Mouse (Mus musculus) frontal cortex, adult 2 months (tissue): ENCODE results near the gene Itga8. TPM values are rescaled to one million over a fixed set of nuclear protein-coding genes. Genes with fewer than 3 reads are reported as not detected.
A peak's percentile ranks its signal among the peaks of the same experiment; 100 is the strongest.

Experiments
- DNase-seq, 2 experiments: peaks; one replicate each; pipeline ENCODE4 v3.0.0; 2022; ENCODE audit warnings: low spot score in 1 of 2; ENCODE audit errors: extremely low spot score in 1 of 2
- polyA plus RNA-seq: library from polyadenylated mRNA; depleted of rRNA; stranded (reverse); fragments of >200 nt; gene quantifications from 2 replicates; pipeline ENCODE4 v1.2.3, GENCODE M21; 2012; rRNA removed

Itga8 gene
- polyA plus RNA-seq, 1 experiment, result 7.5 TPM

DNA sequence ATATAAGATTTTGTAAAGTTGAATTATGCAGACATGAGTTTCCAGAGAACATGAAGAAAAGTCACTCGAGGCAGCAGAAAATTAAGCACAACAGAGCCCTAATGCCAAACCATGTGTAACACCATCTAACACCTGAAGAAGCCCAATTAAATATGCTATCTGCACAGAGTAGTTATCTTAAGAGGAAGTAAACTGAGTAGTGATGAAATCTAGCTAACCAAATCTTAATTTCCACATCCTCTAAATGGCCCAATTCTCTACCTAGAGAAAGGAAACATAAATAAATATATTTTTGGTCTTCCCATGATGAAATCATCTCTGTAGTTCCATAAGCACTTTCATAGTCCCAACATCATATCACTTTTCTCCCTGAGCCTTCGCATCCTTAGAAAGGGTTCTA is 193.4 kb downstream of the Itga8 start:
- no peak for DNase-seq

GRCm38 (mm10) chr2:12107265-12107664 is 194.5 kb downstream of the Itga8 start:
- no peak for DNase-seq

DNA sequence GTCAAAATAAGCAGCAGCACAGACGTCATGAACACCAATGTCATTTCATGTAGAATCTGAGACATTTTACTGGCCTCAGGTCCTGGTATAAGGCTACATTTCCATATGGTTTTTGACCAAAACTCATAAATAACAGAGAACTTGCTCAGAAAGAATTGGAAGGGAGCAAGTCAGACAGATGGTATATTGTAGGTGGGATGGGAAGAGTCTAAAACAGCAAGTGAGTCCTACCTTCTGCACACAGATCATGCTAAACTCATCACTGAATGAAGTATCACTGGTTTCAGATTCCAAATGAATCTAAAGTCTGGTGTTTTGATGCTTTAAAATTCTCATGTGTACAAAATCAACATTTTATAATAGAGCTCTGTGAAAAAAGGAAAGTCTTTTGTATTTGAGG is 198.5 kb downstream of the Itga8 start:
- peak in 1 of 2 experiments; percentile 29 for DNase-seq

DNA sequence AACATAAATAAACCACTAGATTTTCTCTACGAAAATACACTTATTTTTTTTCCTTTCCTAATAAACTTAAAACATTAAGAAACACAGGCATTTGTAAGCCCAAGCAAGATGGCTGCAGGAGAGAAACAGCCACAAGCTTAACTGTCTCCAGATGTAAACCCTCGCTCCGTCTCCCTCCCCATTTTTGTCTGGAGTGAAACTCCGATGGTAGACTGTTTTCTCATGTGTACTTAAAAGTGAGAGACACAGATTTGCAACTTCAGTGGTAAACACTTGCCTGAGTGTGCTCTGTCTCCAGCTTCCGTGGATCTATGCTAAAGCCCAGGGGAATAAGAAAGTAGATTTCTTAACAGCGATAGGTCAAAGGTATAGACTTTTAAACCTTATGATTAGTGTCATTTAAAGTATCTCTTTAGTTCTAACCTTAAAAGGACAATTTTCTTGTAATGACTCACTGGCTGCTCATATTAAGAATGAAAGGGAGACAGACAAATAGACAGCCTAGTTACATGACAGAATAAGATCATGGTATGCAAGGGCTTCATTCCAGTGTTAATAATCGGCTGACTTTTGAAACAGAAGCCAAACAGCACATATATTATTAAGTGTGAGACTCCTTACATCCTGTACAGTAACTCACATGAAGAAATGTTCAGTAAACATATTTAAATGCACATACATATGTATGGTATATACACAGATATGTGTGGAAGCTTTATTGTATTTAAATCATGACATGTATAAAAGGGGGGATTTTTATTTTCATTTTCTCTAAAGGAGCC is 209.3 kb downstream of the Itga8 start:
- DNase-seq, result no peak

DNA sequence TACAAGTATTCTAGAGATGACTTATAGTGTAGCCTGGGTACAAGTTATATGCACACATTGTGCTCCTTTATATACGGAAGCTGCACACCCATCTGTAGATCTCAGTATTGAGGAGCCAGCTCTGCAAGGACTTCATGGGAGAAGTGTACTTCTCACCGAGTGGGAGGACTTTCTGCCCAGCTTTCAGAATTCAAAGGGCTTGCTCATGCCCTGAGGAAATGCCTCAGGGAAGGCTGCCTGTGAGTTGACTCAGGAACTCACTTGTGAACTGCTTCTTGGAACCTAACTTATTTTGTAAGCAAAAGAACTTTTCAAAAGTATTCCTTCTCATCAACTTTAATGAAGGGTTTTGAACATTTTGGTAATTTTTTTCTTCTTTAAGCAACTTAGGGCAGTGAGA is 210.7 kb downstream of the Itga8 start:
- DNase-seq, result no peak

DNA sequence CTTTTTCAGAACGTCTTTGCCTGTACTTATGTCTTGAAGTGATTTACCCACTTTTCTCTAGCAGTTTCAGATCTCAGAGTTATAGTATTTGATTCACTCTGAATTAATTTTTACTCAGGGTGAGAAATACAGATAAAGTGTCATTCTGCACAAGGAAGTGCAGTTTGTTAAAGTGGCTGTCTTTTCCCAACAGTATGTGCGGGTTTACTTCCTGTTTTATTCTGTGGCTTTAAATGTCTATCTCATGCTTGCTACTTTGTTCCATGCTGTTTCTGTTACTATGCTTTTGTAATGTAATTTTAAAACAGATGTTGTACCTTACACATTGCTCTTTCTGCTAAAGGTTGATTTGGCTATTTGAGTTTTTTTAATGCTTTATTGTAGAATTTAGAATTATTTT is 216.2 kb downstream of the Itga8 start:
- no peak for DNase-seq

- DNase-seq, result no peak
These were observed 217.4 kb downstream of the Itga8 start for GRCm38 (mm10) chr2:12084341-12084740.

DNA sequence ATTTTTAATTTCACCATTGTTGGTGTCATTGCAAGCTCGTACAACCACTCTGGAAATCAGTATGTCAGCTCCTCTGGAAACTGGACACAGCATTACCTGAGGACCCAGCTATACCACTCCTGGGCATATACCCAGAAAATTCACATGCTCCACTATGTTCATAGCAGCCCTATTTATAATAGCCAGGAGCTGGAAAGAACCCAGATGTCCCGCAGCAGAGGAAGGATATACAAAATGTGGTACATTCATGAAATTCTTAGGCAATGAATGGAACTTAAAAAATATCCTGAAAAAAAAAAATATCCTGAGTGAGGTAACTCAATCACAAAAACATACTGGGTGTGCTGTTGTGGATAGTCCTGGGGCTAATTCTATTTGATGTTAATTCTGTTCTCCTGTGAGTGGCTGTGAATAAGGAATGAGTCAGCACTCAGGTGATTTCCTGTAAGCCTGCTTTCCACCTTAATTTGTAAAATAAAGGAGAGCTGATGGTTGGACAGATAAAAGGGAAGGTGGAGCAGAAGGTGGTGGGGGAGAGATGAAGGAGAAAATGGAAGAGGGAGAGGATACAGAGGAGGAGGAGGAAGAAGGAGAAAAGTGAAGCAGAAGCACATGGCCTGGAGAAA is 224.3 kb downstream of the Itga8 start:
- DNase-seq, result no peak

DNA sequence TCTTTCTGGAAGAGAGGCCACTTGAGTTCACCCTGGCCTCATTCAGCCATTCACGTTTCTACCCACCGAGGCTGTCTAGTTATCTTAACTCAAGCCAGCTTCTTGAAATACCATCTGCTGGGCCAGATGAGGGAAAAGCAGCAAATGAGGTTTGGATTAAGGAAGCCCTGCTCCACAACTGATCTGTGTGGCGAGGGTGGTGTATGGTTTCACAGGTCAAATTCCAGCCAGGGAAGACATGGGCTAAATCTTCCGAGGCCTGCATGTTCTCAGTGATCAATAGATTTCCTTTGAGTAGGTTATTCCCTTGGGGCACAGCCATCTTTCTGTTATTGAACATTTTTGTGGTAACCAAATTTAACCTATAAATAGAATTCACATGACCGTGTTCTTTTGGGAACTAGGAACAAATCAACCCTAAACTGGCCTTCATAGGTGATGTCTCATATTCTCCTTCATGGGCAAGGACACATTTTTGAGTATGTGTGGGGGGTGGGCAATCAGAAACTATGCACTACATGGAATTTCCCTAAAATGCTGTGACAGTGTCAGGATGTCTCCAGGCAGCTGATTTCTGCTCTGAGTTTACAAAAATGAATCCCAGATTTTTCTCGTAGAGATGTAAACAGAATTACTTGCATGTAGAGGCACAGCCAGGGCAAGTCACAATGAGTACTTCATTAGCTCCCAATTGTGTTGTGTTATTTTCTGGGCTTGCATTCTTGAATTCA is 235.9 kb downstream of the Itga8 start:
- DNase-seq, result no peak

DNA sequence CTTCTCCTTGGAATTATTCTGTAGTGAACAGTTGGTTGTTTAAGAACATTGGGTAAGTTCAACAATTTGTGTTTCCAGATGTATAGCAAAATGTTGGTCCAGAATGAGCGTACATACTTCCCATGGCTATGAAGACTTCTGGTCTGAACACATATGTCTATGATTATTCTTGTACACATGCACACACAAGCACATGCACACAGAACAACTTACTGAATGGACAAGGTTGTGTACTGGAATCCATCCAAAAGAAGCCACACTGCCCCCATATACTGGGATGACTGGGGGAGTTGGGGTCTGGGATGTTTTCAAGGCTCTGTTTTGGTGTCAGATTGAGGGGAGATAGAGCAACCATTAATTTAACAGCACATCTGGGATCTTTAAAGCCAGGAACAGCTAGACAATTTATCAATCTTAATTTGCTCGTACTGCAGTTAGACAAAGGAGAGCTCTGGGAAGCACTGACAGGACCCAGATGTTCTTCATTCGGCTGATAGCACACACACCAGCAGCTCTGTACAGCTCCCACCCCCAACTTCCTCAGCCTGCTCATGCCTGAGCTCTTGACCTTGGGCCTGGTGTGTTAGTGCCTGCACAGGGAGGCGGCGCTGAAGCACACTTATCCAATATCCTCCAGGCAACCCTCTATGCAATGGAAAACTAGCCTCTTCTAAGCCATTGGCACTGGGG is 241.5 kb downstream of the Itga8 start:
- no peak for DNase-seq

Other genes with a start within 250 kb of the Itga8 start
- 42.8 and 50.9 TPM in 2 replicates for gene Mindy3, start 117.5 kb upstream of the Itga8 start, polyA plus RNA-seq